Mouse (Mus musculus) cortical plate, adult 2 months (tissue): ENCODE data around the gene Cfap73.
A peak's percentile ranks its signal among the peaks of the same experiment; 100 is the strongest.

Experiments used
- CTCF ChIP-seq: fragments of 200-500 bp; IDR thresholded peaks from 2 replicates; pipeline ENCODE4 v1.5.1; 2011; ENCODE audit warnings: mild to moderate bottlenecking, control low read depth, low read length; ENCODE audit not compliant: insufficient read depth; ENCODE audit errors: extremely low read depth
- POLR2A ChIP-seq: fragments of 200-500 bp; IDR thresholded peaks from 2 replicates; pipeline ENCODE4 v1.6.1; 2011; ENCODE audit warnings: mild to moderate bottlenecking, low read length, control low read depth; ENCODE audit not compliant: insufficient read depth; ENCODE audit errors: extremely low read depth

GRCm38 (mm10) chr5:120590356-120591010 is 43.6 kb downstream of the Cfap73 start:
- no peak for TF ChIP-seq POLR2A
- TF ChIP-seq CTCF: peak; percentile 44
